Mouse (Mus musculus) layer of hippocampus, adult 11-12 months (tissue): ENCODE measurements around the gene Ube2l3.

Source experiments
- DNase-seq: peaks from one replicate; pipeline ENCODE4 v3.0.0; 2022; ENCODE audit warnings: low spot score

The Ube2l3 gene

GRCm38 (mm10) chr16:17146772-17147235 lies 55.6 kb downstream of the Ube2l3 start, which contains the start of gene Ccdc116:
Ccdc116 (minus strand) TSS chr16:17147229.
- peak; percentile 83 for DNase-seq

DNA sequence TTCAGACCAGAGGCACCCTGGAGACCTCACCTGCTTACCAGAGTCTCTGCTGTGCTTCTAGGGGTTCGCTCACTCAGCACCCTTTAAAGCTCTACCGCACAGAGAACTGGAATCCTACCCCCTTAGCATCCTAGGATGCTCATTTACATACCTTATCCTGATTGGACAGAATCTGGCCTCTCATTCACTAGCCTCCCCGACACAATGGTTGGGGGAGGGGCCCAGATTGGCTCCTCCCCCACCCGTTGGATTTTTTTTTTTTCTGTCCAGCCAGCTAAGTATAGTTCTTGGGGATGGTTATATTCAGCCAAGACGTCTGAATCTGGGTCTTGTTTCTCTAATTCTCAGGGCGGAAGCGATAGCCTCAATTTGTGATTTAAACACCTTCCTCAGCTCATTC lies 58.1 kb downstream of the Ube2l3 start, which contains the start of gene Ydjc:
TSS of gene Ydjc (plus strand) at position 283 of the 400 bp plus-strand sequence.
- DNase-seq = no peak

DNA sequence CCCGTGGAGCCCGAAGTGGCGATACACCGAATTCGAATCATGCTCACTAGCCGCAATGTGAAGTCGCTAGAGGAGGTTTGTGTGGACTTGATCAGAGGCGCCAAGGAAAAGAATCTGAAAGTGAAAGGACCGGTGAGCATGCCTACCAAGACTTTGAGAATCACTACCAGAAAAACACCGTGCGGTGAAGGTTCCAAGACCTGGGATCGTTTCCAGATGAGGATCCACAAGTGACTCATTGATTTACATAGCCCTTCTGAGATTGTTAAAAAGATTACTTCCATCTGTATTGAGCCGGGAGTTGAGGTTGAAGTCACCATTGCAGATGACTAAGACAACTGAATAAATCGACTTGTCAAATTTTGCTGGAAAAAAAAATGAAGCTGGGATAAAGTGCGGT lies 65.1 kb downstream of the Ube2l3 start:
- no peak for DNase-seq

DNA sequence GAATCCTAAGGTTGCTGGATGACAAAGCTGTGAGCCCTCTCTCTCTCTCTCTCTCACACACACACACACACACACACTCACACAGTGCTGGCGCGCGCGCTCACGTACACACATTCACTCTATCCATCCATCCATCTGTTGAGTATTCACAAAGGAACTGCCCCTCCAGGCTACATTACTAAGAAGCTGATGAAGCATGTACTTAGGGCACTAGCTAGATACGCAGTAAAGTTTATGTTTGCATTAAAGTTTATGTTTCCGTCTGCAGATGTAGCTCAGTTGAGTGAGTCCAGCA lies 69.6 kb downstream of the Ube2l3 start:
- DNase-seq = no peak

DNA sequence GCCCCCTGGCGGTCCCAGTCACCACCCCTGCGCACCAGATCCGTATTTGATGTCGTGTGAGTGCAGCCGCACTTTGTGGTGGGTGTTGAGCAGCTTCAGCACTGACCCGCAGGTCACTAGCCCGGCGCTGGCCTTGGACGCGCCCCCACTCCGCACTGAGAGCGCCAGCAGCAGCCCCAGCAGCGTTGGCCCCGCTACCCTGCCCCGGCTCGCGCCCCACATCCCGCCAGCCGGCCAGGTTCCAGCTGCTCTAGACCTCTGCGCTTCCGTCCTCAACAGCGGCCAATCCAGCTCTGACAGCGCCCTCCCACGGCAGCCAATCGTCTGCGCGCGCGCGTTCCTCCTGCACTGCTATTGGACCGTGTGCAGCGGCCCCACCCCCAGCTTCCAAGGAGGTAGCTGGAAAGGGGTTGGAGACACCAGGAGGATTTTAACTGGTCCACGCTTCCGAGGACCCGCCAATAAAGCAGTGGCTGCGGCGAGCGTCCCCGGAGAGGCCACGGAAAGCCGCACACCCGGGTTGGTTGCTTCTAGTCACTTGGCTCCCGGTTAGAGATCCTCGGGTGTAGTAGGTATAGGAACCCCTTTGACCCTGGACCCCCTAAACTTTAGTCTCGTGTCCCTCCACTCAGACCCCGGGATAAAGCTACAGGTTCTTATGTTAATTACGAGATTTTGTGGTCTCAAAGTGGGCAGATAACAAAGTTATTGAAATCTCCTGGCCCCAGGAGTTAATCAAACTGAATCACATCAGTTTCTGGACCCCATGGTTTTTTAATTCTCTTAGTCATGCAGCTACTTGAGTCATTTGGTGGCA lies 70.2 kb downstream of the Ube2l3 start, which contains the start of gene Sdf2l1:
TSS of gene Sdf2l1 (minus strand) at position 295 of the 817 bp plus-strand sequence.
- DNase-seq = peak; percentile 99

- no peak for DNase-seq
These were observed 71.0 kb downstream of the Ube2l3 start for GRCm38 (mm10) chr16:17131191-17132088.

DNA sequence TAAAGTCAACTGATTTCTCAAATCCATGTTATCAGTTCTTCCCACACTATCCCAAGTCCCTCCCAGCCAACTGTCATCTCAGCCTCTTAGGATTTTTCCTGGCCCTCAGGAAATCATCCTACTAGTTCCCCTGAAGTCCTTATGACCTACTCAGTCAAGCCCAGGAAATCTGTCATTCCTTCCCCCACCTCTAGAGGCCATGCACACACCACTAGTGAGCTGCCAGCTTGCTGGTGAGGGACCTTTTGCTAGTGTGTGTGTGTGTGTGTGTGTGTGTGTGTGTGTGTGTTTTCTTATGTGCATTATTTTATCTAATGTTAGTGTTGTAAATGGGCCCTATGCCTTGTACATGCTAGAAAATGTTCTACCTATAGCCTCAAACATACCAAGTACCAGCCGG lies 75.2 kb downstream of the Ube2l3 start:
- peak; percentile 55 for DNase-seq

DNA sequence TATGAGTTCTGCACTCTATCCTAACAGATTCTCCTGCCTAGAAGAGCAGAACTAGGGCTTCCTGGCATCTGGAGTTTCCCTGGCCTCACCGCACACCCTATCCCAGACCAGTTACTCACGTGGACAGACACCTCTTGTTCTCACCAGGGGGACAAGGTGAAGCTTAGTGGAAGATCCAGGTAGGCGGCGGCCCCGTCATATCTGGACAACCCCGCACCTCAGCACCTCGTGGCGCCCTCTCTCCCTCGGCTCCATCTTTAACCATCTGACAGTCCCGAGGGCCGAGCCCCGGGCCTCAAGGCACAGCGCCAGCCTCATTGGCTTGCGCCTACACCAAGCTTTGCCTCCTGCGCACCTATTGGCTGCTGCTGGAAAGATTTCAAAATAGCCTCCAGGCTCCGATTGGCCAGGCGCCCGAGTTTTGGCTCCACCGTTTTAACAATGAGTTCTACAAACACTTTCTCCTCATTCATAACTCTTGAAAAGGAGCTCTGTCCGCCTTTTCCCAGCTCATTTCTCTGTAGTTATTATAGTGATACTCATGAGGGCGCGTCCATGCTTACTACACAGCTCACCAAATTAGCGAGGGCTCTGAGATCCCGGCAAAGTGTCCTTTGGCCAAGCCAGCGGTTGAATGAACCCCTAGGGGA lies 77.5 kb downstream of the Ube2l3 start, which contains the start of gene 2610318N02Rik:
TSS of gene 2610318N02Rik (minus strand) at position 297 of the 650 bp plus-strand sequence.
- peak; percentile 61 for DNase-seq

- DNase-seq = no peak
These were observed 78.2 kb downstream of the Ube2l3 start for GRCm38 (mm10) chr16:17124119-17124870.

GRCm38 (mm10) chr16:17121569-17121968 lies 80.9 kb downstream of the Ube2l3 start:
- no peak for DNase-seq

GRCm38 (mm10) chr16:17117309-17117799 lies 85.1 kb downstream of the Ube2l3 start:
- DNase-seq = no peak

GRCm38 (mm10) chr16:17110771-17111743 lies 91.4 kb downstream of the Ube2l3 start, which contains the start of gene Ppil2:
Ppil2 (minus strand) TSS chr16:17111257.
- DNase-seq = peak; percentile 76

- DNase-seq = no peak
These were observed 97.8 kb downstream of the Ube2l3 start for GRCm38 (mm10) chr16:17104600-17104999.

DNA sequence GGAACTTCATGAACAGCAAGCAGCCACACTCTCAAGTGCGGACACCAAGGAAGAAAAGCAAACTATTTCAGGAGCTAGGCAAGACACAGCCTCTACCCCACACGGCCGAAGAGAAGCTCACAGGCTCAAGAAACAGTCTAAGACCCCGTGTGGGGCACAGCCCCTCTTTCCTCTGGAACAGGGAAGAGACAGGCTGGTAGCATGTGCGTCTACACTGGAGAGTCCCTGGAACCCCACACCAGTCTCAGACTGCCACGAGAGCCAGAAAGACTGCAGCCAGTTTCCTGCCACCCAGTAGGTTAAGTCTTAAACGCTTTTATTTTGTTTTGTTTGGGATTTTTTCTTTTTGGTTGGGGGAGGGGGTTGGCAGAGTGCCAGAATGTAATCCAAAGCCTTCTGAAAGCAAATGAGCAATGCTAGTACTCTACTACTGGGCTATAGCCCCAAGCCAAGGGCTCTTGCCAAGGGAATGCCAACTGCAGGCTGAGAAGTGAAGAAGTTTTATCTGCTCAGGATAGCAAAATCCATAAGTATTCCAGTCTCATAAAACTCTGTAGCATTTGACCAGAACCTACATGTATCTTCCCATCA lies 99.7 kb downstream of the Ube2l3 start:
- DNase-seq = no peak
